Mouse (Mus musculus) brain, embryonic 14.5 days (tissue): ENCODE data around the gene Trim71. TPM values are rescaled to one million over a fixed set of nuclear protein-coding genes. Genes with fewer than 3 reads are reported as not detected.

Experiments used
- DNase-seq: peaks from one replicate; pipeline ENCODE4 v3.0.0-alpha.2; 2011; ENCODE audit warnings: low read depth
- CTCF ChIP-seq: fragments of 200-500 bp; IDR thresholded peaks from 2 replicates; pipeline ENCODE4 v1.5.1; 2012; ENCODE audit warnings: inconsistent platforms, mild to moderate bottlenecking, moderate library complexity, borderline replicate concordance; ENCODE audit not compliant: insufficient read depth, insufficient read length; ENCODE audit errors: extremely low read depth
- POLR2A ChIP-seq: fragments of 200-500 bp; IDR thresholded peaks from 2 replicates; pipeline ENCODE4 v1.6.1; 2012; ENCODE audit warnings: mild to moderate bottlenecking, inconsistent platforms, borderline replicate concordance; ENCODE audit not compliant: poor library complexity, insufficient read depth, insufficient read length, severe bottlenecking; ENCODE audit errors: extremely low read depth
- polyA plus RNA-seq: library from polyadenylated mRNA; depleted of rRNA; stranded (reverse); fragments of >200 nt; gene quantifications from 2 replicates; pipeline ENCODE4 v1.2.3, GENCODE M21; 2012

Trim71 gene
- polyA plus RNA-seq, 1 experiment: 0.31 TPM

GRCm38 (mm10) chr9:114518812-114519477, 45.2 kb downstream of the Trim71 start:
- no peak for TF ChIP-seq POLR2A
- TF ChIP-seq CTCF: 0 out of 2 replicates have a peak, but pooled peaks have one; percentile 19
- no peak for DNase-seq

DNA sequence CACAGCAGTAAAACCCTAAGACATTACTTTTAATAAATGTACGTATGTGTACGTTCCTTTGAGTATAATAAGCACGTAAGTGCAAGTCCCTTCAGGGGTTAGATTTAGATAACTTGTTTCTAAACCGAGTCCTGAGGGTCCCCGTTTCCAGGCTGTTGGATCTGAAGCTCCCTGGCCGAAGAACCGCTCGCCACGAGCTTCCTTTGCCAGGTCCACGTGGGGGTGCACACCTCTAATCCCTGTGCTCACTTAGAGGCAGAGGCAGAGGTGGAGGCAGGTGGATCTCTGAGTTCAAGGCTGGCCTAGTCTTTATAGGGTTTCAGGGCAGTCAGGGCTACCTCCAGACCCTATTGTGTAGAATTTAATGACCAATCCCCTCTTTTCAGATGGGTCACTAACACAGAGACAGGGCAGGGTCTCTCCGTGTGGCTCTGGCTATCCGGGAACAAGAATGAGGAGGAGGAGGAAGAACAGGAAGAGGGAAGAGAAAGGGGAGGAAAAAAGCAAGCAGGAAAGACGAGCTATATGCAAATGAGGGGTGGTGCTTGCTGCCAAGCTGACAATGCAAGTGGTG, 46.2 kb downstream of the Trim71 start:
- DNase-seq: no peak
- TF ChIP-seq POLR2A: no peak
- TF ChIP-seq CTCF: no peak

- peak; percentile 22 for DNase-seq
- no peak for TF ChIP-seq POLR2A
- no peak for TF ChIP-seq CTCF
Measured at GRCm38 (mm10) chr9:114515364-114515763, 48.8 kb downstream of the Trim71 start, which contains the start of gene C130032M10Rik. Gene C130032M10Rik, plus strand, starts transcription at chr9:114515697.

- no peak for DNase-seq
- TF ChIP-seq POLR2A: no peak
- no peak for TF ChIP-seq CTCF
Measured at GRCm38 (mm10) chr9:114512831-114513230, 51.3 kb downstream of the Trim71 start.

GRCm38 (mm10) chr9:114509785-114510184, 54.4 kb downstream of the Trim71 start:
- no peak for DNase-seq
- TF ChIP-seq CTCF: no peak
- TF ChIP-seq POLR2A: no peak

GRCm38 (mm10) chr9:114507421-114507820, 56.7 kb downstream of the Trim71 start:
- TF ChIP-seq POLR2A (no peak), CTCF (no peak)
- no peak for DNase-seq

- no peak for TF ChIP-seq CTCF
- no peak for TF ChIP-seq POLR2A
- no peak for DNase-seq
Measured at GRCm38 (mm10) chr9:114506564-114506963, 57.6 kb downstream of the Trim71 start.

DNA sequence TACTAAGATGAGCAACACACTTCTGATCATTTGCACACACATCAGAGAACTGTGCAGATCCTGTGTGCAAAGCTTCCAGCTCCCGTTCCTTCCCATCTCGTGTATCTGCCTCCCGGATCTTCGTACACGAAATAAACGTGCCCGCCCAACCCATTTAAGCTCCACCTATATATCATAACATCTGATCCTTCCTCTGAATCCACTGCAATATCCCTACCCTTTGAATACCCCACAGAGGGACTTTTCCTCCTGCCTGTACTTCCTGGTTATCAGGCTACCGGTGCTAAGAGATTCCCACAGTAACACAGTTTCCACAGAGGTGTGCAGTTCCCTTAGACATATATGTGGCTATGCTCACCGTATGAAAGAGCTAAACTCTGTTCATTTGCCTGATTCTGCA, 59.4 kb downstream of the Trim71 start, which contains the start of gene Ccr4:
Gene Ccr4 (minus strand): TSS at position 101 of the 400 bp plus-strand sequence.
- TF ChIP-seq CTCF (no peak), POLR2A (no peak)
- DNase-seq: no peak

DNA sequence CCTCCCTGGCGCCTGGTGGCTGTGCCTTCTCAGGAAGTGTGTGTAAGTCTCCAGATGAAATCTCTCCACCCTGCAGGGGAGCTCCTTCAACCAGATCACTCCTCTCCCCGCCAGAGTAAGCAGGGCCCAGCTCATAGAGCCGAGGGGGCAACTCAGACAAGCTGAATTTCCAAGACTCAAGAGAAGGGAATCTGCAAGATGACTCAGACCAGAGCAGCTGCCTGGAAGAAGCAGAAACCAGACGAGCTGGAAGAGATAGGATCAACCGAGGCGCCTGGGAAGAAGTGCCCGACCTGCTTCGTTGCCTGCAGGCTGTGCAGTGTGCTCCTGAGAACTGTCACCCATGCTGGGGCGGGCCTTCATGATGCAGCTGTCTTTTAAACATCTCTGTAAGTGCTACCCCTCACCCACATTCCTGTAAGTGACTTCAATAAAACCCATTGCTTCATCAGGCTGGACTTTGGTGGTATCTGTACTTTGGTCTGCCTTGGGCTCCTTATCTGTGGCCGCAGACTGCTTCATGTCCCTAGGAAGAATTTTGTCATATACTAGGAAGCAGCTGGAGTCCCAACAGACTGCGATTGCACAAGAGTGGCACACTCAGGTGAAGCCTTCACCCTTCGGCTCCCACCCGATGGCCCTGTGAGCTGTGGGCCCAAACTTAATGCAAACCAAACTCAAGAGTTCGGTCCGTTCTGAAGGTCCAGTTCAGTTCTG, 61.3 kb downstream of the Trim71 start:
- no peak for DNase-seq
- TF ChIP-seq CTCF (no peak), POLR2A (no peak)

DNA sequence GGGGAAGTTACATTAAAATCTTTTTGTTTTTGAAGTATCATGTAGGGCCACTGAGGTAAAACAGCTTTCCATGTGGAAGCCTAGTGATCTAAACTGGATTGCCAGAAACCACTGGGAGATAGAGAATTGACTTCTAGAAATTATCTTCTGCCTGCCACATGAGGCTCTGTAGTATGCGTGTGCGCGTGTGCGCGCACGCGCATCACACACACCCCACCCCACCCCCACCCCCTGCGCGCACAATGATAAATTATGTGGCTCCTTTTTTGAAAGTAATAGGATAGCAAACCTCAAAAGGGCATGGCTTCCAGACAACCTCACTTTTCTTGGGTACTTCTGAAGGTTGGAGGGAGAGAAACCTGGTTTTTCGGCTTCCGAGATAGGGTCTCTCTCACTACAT, 62.3 kb downstream of the Trim71 start:
- TF ChIP-seq CTCF: no peak
- TF ChIP-seq POLR2A: no peak
- DNase-seq: no peak

DNA sequence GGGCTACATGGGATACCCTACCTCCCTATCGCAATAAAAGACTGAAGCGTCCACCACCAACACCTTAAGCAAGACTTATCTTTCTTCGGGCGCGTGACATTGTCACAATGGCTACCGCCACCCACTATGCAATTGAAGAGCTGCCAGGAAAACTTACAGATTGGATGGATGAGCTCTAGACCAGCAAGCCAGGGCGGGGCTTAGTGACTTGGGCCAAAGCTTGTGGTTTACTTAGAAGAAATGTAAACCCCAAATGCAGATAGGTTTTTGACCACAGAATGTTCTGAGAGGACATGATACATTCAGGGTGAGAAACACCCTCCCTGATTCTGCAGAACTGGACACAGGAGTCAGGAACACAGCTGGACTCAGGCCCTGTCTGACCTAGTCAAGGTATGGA, 63.1 kb downstream of the Trim71 start:
- TF ChIP-seq POLR2A: no peak
- no peak for DNase-seq

- DNase-seq: peak; percentile 74
- TF ChIP-seq CTCF: peak; percentile 62; the same call in 1 of the 2 replicates
- no peak for TF ChIP-seq POLR2A
Measured at GRCm38 (mm10) chr9:114499783-114500515, 64.2 kb downstream of the Trim71 start.
